Mouse (Mus musculus) heart, postnatal 0 days (tissue): Measurements from ENCODE around the gene Vmn1r40. TPM values are rescaled to one million over a fixed set of nuclear protein-coding genes. Genes with fewer than 3 reads are reported as not detected.

Experiments
- ATAC-seq: fragments of 200-750 bp; cut with Nextera tagmentation; 2 replicates; pipeline ENCODE4 v1.8.0; 2017; ENCODE audit warnings: low read depth, moderate number of reproducible peaks, moderate library complexity; ENCODE audit not compliant: insufficient read depth
- DNase-seq: peaks from one replicate; pipeline ENCODE4 v3.0.0-alpha.2; 2016; ENCODE audit warnings: low spot score
- H3K27ac ChIP-seq: fragments of 300-500 bp; sonication (generic); 2 replicates; pipeline ENCODE4 v1.5.1; 2014; ENCODE audit warnings: low read depth, mild to moderate bottlenecking
- H3K27me3 ChIP-seq: fragments of 300-500 bp; sonication (generic); 2 replicates; pipeline ENCODE4 v1.6.1; 2014; ENCODE audit warnings: low read length, mixed read lengths; ENCODE audit not compliant: control insufficient read depth, insufficient read depth
- H3K36me3 ChIP-seq: fragments of 300-500 bp; sonication (generic); replicated peaks from 2 replicates; pipeline ENCODE4 v1.6.1; 2014; ENCODE audit warnings: low read length, mixed read lengths; ENCODE audit not compliant: control insufficient read depth, insufficient read depth
- H3K4me1 ChIP-seq: fragments of 300-500 bp; sonication (generic); 2 replicates; pipeline ENCODE4 v1.6.1; 2014; ENCODE audit warnings: antibody characterized with exemption; ENCODE audit not compliant: control insufficient read depth, insufficient read depth
- H3K4me2 ChIP-seq: fragments of 300-500 bp; sonication (generic); 2 replicates; pipeline ENCODE4 v1.6.1; 2014; ENCODE audit warnings: low read depth, mild to moderate bottlenecking, low read length, moderate library complexity
- H3K4me3 ChIP-seq: fragments of 300-500 bp; sonication (generic); 2 replicates; pipeline ENCODE4 v1.5.1; 2014; ENCODE audit warnings: low read depth, low read length
- H3K9ac ChIP-seq: fragments of 300-500 bp; sonication (generic); replicated peaks from 2 replicates; pipeline ENCODE4 v1.6.1; 2014; ENCODE audit warnings: low read depth, low read length, mixed read lengths
- H3K9me3 ChIP-seq: fragments of 300-500 bp; sonication (generic); replicated peaks from 2 replicates; pipeline ENCODE4 v1.6.1; 2016; ENCODE audit warnings: low read length; ENCODE audit not compliant: control insufficient read depth
- CTCF ChIP-seq: IDR thresholded peaks from 2 replicates; pipeline ENCODE4 v1.5.1; 2016; ENCODE audit warnings: antibody characterized with exemption, control low read depth, low read depth
- EP300 ChIP-seq: IDR thresholded peaks from 2 replicates; pipeline ENCODE4 v1.6.1; 2016; ENCODE audit warnings: antibody characterized with exemption, low read depth
- WGBS: fragments of 180-500 bp; shearing (Covaris S2); extraction: QIAGEN DNeasy Blood & Tissue Kit; methylation state at CpG from one replicate; pipeline ENCODE4 v1.1.7; 2014; 5-methylcytosine and 5-hydroxymethylcytosine counted together
- polyA plus RNA-seq: library from polyadenylated mRNA; unstranded; fragments of >200 nt; fragmentation: Nextera tagmentation; extraction: Ambion mirVana; gene quantifications from 2 replicates; pipeline ENCODE4 v1.2.1, GENCODE M21; 2015
- total RNA-seq: library from RNA; depleted of rRNA; stranded (reverse); fragments of >200 nt; gene quantifications from 2 replicates; pipeline ENCODE4 v1.2.3, GENCODE M21; 2014; ENCODE audit warnings: low replicate concordance

The Vmn1r40 gene
- total and polyA plus RNA-seq, 2 experiments from 2014 or later: not detected

- DNase-seq (no peak), ATAC-seq (no peak)
- TF ChIP-seq CTCF: no peak
- no peaks in the 10 kb centered on the region for H3K27me3 ChIP-seq
- 86% methylated on average over 7 of the region's 7 CpGs for WGBS
- H3K9ac ChIP-seq: no peak overlapping the region
- no peaks in the 10 kb centered on the region for H3K9me3 ChIP-seq
- H3K27ac ChIP-seq: no peak overlapping the region
- H3K4me3 ChIP-seq: no peak overlapping the region
- no peaks in the 10 kb centered on the region for H3K4me1 ChIP-seq
- no peak overlapping the region for H3K4me2 ChIP-seq
- H3K36me3 ChIP-seq: peaks cover 27% of the 10 kb centered on the region
These were observed 34.7 kb upstream of the Vmn1r40 start for GRCm38 (mm10) chr6:89672641-89673040.

- DNase-seq (no peak), ATAC-seq (no peak; the same call in 1 of the 2 replicates)
- Histone ChIP-seq H3K27ac (no peak overlapping the region), H3K9me3 (no peaks in the 10 kb centered on the region), H3K27me3 (no peaks in the 10 kb centered on the region), H3K4me3 (no peak overlapping the region), H3K4me2 (no peak overlapping the region), H3K9ac (no peak overlapping the region), H3K4me1 (no peaks in the 10 kb centered on the region), H3K36me3 (peaks cover 27% of the 10 kb centered on the region)
- TF ChIP-seq EP300: no peak
- no peak for TF ChIP-seq CTCF
- 83% methylated on average over 11 of the region's 11 CpGs for WGBS
These were observed 34.1 kb upstream of the Vmn1r40 start for GRCm38 (mm10) chr6:89673135-89673780.

GRCm38 (mm10) chr6:89678522-89678921 is 28.8 kb upstream of the Vmn1r40 start:
- H3K36me3 ChIP-seq: peaks cover 19% of the 10 kb centered on the region; the same call in 1 of the 2 replicates
- H3K4me3 ChIP-seq: no peak overlapping the region
- H3K27ac ChIP-seq: no peak overlapping the region
- H3K9me3 ChIP-seq: no peaks in the 10 kb centered on the region
- no peak for ATAC-seq
- no peaks in the 10 kb centered on the region for H3K4me1 ChIP-seq
- no peak for TF ChIP-seq EP300
- no peak for TF ChIP-seq CTCF
- H3K4me2 ChIP-seq: no peak overlapping the region
- 66% methylated on average over 4 of the region's 4 CpGs for WGBS
- no peaks in the 10 kb centered on the region for H3K27me3 ChIP-seq
- H3K9ac ChIP-seq: no peak overlapping the region
- DNase-seq: no peak

GRCm38 (mm10) chr6:89679291-89679835 is 28.0 kb upstream of the Vmn1r40 start:
- Histone ChIP-seq H3K9ac (no peak overlapping the region), H3K27ac (no peak overlapping the region), H3K36me3 (peaks cover 10% of the 10 kb centered on the region; the same call in 1 of the 2 replicates), H3K9me3 (no peaks in the 10 kb centered on the region), H3K4me1 (no peaks in the 10 kb centered on the region), H3K4me2 (no peak overlapping the region), H3K27me3 (no peaks in the 10 kb centered on the region), H3K4me3 (no peak overlapping the region)
- 19% methylated on average over 10 of the region's 10 CpGs for WGBS
- TF ChIP-seq EP300 (no peak), CTCF (peak; percentile 87)
- ATAC-seq: peak; percentile 41; the same call in 1 of the 2 replicates
- DNase-seq: peak; percentile 52

- peaks cover 4% of the 10 kb centered on the region; the same call in 1 of the 2 replicates for H3K36me3 ChIP-seq
- no peaks in the 10 kb centered on the region for H3K9me3 ChIP-seq
- H3K4me1 ChIP-seq: no peaks in the 10 kb centered on the region
- H3K4me2 ChIP-seq: no peak overlapping the region
- TF ChIP-seq EP300 (no peak), CTCF (peak; percentile 89)
- no peaks in the 10 kb centered on the region for H3K27me3 ChIP-seq
- no peak overlapping the region for H3K4me3 ChIP-seq
- ATAC-seq (peak; percentile 57; the same call in 1 of the 2 replicates), DNase-seq (peak; percentile 49)
- H3K27ac ChIP-seq: no peak overlapping the region
- 7% methylated on average over 8 of the region's 8 CpGs for whole genome bisulfite sequencing
- H3K9ac ChIP-seq: no peak overlapping the region
These were observed 27.2 kb upstream of the Vmn1r40 start for GRCm38 (mm10) chr6:89680155-89680554.

GRCm38 (mm10) chr6:89684231-89684630 is 23.1 kb upstream of the Vmn1r40 start:
- no peaks in the 10 kb centered on the region for H3K36me3 ChIP-seq
- TF ChIP-seq CTCF (peak; percentile 51), EP300 (no peak)
- H3K9me3 ChIP-seq: no peaks in the 10 kb centered on the region
- H3K4me1 ChIP-seq: no peaks in the 10 kb centered on the region
- no peaks in the 10 kb centered on the region for H3K27me3 ChIP-seq
- WGBS: 45% methylated on average over 1 of the region's 1 CpGs
- no peak overlapping the region for H3K27ac ChIP-seq
- no peak overlapping the region for H3K4me2 ChIP-seq
- no peak overlapping the region for H3K4me3 ChIP-seq
- DNase-seq: no peak
- no peak for ATAC-seq
- no peak overlapping the region for H3K9ac ChIP-seq
